Mouse (Mus musculus) cerebellum, postnatal 36 days (tissue): ENCODE results near the gene Sult2a3.
"Not testable (repeated sequence)": the region's sequence is repeated elsewhere in the genome, so short reads cannot be mapped to it uniquely, and the experiment has no call there.

Experiments used
- DNase-seq, 2 experiments: peaks; one replicate each; pipeline ENCODE4 v3.0.0; 2021 to 2022; ENCODE audit warnings: mixed read lengths in 2 of 2

The Sult2a3 gene

DNA sequence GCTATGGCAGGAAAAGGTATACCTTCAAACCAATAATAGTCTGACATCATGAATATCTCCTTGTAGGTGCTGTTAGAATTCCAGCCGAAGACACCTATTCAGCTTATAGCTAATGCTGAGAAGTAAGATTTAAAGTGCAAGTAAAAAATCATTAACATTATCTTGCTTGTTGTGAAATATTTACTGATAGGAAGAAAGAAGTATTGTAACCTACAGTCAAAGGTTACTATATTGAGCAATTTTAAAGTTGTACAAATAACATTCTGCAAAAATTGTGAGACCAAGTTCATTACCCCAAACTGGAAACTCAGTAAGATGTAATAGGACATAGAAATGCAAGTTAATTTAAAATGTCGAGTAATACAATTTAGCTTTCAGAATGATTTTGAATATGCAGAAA lies at the start of gene Sult2a3:
Sult2a3 (minus strand) TSS at position 101 of the 400 bp plus-strand sequence.
- no peak for DNase-seq

DNA sequence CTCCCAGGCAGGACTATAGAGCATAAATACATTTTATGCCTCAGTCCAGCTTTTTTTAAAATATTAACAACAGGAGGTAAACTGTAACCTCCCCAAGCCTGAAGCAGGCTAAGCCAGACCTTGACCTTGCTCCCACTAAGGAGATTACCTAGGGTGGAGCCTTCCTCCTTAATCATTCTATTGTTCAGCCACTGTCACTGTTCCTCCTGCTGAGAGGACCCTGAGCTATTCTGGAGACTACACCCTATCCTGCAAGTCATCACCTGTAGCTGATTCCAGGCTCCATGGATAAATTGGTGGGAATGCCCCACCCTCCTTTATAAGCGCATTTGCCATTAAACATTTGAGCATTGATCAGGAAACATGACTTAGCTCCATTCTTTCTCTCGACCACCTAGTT lies 2.4 kb downstream of the Sult2a3 start:
- DNase-seq, result no peak

DNA sequence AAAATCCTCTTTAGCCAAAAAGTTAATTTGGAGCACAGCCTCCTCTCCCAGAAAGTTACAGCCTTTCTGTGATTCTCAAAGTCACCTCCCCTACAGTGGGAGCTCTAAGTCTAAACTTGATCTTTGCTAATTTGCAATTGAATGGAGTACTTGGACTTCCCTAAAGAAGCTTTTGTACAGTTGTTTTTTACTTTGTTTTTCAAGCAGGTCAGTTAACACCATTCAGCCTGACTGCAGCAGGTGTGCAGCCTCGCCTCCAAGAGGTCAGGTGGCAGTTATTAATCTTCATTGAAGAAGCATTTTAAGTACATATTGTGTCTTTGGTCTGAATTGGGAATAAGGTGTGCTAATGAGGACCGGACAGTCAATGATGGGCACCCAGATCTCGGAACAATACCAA lies 3.0 kb downstream of the Sult2a3 start:
- DNase-seq, result not testable (repeated sequence)

DNA sequence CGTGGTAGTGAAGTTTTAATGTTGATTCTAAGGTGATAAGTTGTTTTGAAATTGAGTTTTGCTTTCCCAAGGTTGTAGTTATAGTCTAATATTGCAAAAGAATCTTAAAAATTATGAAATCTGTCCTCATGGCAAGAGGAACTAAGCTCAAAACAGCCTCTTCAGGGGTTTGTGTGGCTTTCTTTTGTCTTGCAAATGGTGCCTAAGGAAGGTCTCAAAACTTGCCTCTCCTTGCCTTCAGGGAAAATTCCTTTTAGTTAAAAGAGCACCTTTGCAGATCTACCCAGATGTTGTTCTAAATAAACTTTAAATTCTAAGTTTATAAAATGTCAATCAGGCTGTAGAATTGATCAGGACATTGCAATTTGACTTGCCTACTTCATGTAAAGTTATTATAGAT lies 6.1 kb downstream of the Sult2a3 start:
- no peak for DNase-seq

DNA sequence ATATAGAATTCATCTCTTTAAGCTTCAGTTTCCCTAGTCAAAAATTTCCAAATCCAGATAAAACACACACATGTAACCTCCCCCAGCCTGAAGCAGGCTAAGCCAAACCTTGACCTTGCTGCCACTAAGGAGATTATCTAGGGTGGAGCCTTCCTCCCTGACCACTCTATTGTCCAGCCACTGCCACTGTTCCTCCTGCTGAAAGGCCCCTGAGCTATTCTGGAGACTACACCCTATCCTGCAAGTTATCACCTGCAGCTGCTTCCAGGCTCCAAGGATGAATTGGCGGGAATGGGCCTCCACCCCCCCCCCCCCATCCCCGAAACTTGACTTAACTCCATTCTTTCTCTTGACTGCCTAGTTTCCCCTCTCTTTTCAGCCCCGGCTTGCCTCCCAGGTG lies 8.4 kb downstream of the Sult2a3 start:
- not testable (repeated sequence) for DNase-seq

DNA sequence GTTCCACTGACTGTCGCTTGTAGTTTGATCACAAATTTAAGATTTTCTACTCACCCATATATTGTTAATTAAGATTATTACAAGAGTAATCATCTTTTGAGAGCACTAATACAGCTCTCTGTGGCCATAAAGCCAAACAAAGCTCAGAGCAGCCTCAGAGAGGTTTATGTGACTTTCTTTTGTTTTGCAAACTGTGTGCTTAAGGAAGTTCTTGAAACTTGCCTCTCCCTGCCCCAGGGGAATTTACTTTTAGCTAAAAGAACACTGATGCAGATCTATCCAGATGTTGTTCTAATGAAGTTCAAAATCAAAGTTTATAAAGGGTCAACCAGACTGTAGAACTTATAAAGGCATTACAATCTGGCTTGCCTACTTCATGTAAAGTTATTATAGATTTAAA lies 75.0 kb downstream of the Sult2a3 start:
- not testable (repeated sequence) for DNase-seq

DNA sequence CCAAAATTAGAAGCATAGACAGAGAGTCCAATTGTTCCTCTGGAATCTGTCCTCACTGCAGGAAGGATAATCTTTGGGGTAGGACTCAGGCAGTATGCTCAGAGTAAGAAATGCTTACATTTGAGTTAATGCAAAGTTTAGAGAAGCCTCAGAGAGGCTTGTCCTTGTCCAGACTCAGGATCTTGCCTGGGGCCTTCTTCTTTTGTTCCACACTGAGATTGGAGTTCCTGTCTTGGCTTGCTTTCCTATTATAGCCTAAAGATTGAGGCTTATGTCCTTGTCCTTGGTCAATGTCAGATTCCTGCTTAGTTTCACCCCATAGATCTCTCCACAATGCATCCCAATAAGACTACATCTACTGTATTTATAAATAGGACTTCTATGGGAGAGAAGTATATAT lies 92.0 kb downstream of the Sult2a3 start:
- not testable (repeated sequence) for DNase-seq
